Mouse (Mus musculus): ENCODE results near the gene Kifap3. TPM values are rescaled to one million over a fixed set of nuclear protein-coding genes. Genes with fewer than 3 reads are reported as not detected.
"Not testable (repeated sequence)": the region's sequence is repeated elsewhere in the genome, so short reads cannot be mapped to it uniquely, and the experiment has no call there.

Gene Kifap3
- polyA plus RNA-seq, 1 experiment from 2014 or later, result 38.6 TPM

DNA sequence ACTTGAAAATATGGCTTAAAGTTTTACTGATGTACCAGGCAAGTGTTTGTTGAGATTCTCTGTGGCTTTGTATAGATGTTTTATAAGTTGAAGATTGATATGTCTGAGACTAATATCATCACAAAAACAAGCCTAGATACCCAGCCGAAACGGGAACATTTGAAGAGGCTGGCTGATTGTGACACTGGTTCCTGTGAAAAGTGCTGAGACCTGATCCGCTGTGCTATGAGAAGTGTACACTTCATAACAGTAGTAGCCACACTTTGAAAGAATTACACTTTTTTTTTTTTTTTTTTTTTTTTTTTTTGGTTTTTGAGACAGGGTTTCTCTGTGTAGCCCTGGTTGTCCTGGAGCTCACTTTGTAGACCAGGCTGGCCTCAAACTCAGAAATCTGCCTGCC is 59.1 kb downstream of the Kifap3 start:
- WGBS, result 79% methylated on average over 3 of the region's 3 CpGs
- ATAC-seq (ENCODE audit: insufficient number of reproducible peaks, low FRiP score, low TSS enrichment, low read depth); H3K27ac ChIP-seq (replicated peaks); H3K4me3 ChIP-seq (replicated peaks); H3K4me1 ChIP-seq; H3K27me3 ChIP-seq; H3K9me3 ChIP-seq (replicated peaks); H3K36me3 ChIP-seq; H3K4me2 ChIP-seq (replicated peaks); H3K9ac ChIP-seq: not testable (repeated sequence)

DNA sequence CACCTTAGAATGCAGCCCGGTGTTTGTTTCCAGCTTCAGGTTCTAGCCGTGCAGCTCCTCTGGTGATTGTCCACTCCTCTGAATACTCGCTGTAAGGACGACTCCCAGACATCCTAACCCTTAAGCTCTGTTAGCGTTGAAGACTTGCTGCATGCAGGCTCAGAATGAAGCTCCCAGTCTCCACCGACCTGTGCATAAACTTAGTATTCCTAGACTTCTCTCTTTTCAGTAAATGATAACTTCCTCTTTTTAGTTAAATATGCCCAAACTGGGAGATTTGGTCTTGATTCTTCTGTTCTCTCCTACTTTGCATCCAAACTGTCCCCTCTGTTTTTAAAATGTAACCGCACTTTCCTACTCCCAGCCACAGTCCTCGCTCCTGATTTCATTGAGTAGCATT is 61.2 kb downstream of the Kifap3 start:
- Histone ChIP-seq H3K4me1 (no peaks in the 10 kb centered on the region), H3K4me2 (replicated peaks) (no peak overlapping the region), H3K27ac (replicated peaks) (no peak overlapping the region), H3K4me3 (replicated peaks) (no peak overlapping the region), H3K36me3 (no peaks in the 10 kb centered on the region), H3K9ac (no peak overlapping the region), H3K27me3 (no peaks in the 10 kb centered on the region), H3K9me3 (replicated peaks) (no peaks in the 10 kb centered on the region)
- WGBS, result 92% methylated on average over 8 of the region's 8 CpGs
- no peak for ATAC-seq (ENCODE audit: insufficient number of reproducible peaks, low FRiP score, low TSS enrichment, low read depth)

DNA sequence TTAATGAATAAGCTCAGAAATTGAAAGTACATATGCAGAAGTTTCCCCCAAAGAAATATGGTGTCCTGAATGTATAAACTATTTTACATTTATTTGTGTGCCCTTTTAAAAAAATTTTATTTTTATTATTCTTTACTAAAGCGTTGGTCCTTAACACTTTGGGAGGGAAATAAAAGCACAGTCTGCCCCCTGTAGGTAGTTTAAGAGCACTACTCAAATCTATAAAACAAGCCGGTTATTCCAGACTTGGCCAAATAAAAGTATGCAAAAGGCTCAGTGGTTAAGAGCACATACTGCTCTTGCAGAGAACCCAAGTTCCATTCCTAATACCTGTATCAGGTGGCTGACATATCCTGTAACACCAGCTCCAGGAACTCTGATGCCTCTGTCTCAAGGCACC is 62.9 kb downstream of the Kifap3 start:
- Histone ChIP-seq H3K4me1 (no peaks in the 10 kb centered on the region), H3K9ac (no peak overlapping the region), H3K27ac (replicated peaks) (no peak overlapping the region), H3K36me3 (no peaks in the 10 kb centered on the region), H3K4me3 (replicated peaks) (no peak overlapping the region), H3K27me3 (no peaks in the 10 kb centered on the region), H3K4me2 (replicated peaks) (no peak overlapping the region), H3K9me3 (replicated peaks) (no peaks in the 10 kb centered on the region)
- WGBS, result 58% methylated on average over 2 of the region's 2 CpGs
- no peak for ATAC-seq (ENCODE audit: insufficient number of reproducible peaks, low FRiP score, low TSS enrichment, low read depth)

DNA sequence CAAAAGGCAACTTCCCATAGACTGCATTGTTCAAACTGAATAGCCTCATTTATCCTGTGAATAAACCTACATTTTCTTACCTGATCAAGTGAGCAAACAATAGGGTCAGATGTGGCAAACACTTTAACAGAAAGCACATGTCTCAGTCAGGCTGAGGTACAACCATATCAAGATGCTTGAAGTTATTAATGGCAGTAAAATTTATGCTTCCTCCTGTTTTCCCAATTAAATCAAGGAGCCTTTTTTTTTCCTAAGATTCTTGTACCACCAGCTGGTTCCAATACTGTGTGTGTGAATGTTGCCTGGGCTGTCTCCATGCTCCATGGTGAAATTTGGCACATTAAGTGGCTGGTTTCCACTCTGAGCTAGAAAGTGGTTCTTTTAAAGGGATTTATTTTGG is 64.5 kb downstream of the Kifap3 start:
- ATAC-seq (ENCODE audit: insufficient number of reproducible peaks, low FRiP score, low TSS enrichment, low read depth), result no peak
- H3K27ac ChIP-seq (replicated peaks), result no peak overlapping the region
- H3K36me3 ChIP-seq, result no peaks in the 10 kb centered on the region
- H3K4me1 ChIP-seq, result no peaks in the 10 kb centered on the region
- no peak overlapping the region for H3K4me3 ChIP-seq (replicated peaks)
- H3K4me2 ChIP-seq (replicated peaks), result no peak overlapping the region
- H3K27me3 ChIP-seq, result no peaks in the 10 kb centered on the region
- no peak overlapping the region for H3K9ac ChIP-seq
- no peaks in the 10 kb centered on the region for H3K9me3 ChIP-seq (replicated peaks)

DNA sequence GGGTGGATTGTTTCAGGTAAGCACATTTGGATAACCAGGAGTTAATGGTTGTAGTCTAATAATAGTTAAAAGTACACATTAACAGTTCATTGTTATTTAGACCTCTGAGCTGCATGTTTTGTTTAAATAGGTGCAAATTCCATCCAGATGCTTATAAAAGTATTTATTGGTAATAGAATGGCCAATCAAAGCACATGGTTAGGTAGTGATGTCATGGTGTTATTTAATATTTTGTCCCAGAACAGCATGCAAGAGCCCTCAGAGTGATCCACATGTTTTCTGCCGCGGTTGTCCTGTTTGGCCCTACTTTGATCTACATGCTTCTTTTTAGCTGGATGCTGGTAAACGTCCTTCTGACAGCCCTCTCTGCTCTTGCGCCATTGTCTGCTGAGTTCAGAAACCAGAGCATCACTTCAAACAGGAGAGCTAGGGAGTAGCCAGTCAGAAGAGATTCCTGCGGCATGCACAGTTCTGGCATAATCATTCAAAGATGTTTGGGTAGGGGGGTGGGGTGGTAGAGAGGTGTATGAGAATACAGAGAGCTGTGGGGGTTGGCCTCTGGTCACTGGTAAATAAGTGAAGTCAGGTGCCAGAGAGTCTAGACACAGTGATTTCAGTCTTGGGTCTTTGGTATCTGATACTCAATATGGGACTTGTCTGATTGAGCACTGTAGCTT is 73.6 kb downstream of the Kifap3 start:
- Histone ChIP-seq H3K4me3 (replicated peaks) (no peak overlapping the region), H3K36me3 (peaks cover 8% of the 10 kb centered on the region), H3K27ac (replicated peaks) (no peak overlapping the region), H3K9ac (no peak overlapping the region), H3K4me2 (replicated peaks) (no peak overlapping the region), H3K27me3 (no peaks in the 10 kb centered on the region), H3K4me1 (0 out of 2 replicates have a peak, but pooled peaks cover 2% of the 10 kb centered on the region), H3K9me3 (replicated peaks) (no peaks in the 10 kb centered on the region)
- WGBS, result 17% methylated on average over 5 of the region's 5 CpGs
- no peak for ATAC-seq (ENCODE audit: insufficient number of reproducible peaks, low FRiP score, low TSS enrichment, low read depth)

DNA sequence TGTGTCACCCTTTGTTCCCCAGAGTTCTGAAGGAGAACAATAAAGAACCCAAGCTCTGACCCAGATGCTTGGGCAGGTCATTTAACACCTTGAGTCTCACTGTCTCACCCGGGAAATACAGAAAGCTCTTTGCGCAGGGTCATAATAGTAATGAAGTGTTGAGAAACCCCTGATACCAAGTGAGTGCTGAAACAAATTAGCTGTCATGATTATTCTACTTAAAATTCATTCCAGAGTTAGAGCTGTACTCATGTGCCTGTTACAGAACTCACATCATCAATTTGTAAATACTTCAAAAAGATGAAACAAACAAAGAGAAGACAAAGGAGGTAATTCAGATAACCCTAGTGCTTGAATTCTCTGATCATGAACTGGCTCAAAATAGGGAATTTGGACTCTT is 79.0 kb downstream of the Kifap3 start:
- no peak for ATAC-seq (ENCODE audit: insufficient number of reproducible peaks, low FRiP score, low TSS enrichment, low read depth)
- WGBS, result 78% methylated on average over 2 of the region's 2 CpGs

DNA sequence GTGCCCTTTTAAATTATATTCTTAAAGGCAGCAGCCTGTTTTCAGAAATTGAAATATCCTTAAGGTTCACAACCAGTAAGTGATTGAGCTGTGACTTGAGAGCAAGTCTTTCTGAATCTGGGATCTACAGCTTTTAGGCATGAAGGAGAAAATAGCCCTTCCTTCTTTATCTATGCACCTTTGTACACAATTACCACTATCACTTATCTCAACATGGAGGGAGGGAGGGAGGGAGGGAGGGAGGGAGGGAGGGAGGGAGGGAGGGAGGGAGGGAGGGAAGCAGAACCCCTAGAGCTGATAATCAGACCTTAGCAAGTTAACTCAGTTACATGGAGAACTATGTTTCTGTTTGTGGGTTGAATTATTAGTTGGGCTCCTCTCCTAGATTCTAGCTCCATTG is 82.2 kb downstream of the Kifap3 start:
- Histone ChIP-seq H3K36me3 (peaks cover 24% of the 10 kb centered on the region), H3K4me2 (replicated peaks) (no peak overlapping the region), H3K27me3 (no peaks in the 10 kb centered on the region), H3K27ac (replicated peaks) (no peak overlapping the region), H3K9ac (no peak overlapping the region), H3K9me3 (replicated peaks) (no peaks in the 10 kb centered on the region), H3K4me1 (no peaks in the 10 kb centered on the region), H3K4me3 (replicated peaks) (no peak overlapping the region)
- no peak for ATAC-seq (ENCODE audit: insufficient number of reproducible peaks, low FRiP score, low TSS enrichment, low read depth)

More for the DNA sequence above, 79.0 kb downstream of the Kifap3 start:
- Histone ChIP-seq H3K4me2 (replicated peaks) (no peak overlapping the region), H3K27ac (replicated peaks) (no peak overlapping the region), H3K27me3 (no peaks in the 10 kb centered on the region), H3K4me1 (no peaks in the 10 kb centered on the region), H3K9me3 (replicated peaks) (no peaks in the 10 kb centered on the region), H3K9ac (no peak overlapping the region), H3K4me3 (replicated peaks) (no peak overlapping the region), H3K36me3 (peaks cover 10% of the 10 kb centered on the region; the same call in 1 of the 2 replicates)

DNA sequence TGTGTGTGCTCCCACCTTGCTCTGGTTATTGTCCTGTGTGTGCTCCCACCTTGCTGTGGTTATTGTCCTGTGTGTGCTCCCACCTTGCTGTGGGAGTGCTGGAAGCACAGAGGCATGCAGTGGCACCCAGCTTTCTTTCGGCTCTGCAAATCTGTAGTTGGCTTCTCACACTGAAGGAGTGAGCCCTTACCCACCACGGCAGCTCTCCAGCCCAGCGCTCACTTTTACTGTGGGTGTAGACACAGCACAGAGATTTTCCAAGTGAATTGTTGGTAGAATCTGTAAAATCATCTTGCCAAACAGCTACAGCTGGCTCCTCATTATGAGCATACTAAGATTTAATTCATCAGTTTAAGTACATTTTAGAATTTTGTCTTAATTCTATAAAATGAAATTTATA is 93.8 kb downstream of the Kifap3 start:
- Histone ChIP-seq H3K9ac (no peak overlapping the region), H3K4me3 (replicated peaks) (no peak overlapping the region), H3K9me3 (replicated peaks) (no peaks in the 10 kb centered on the region), H3K36me3 (0 out of 2 replicates have a peak, but pooled peaks cover 3% of the 10 kb centered on the region), H3K27ac (replicated peaks) (no peak overlapping the region), H3K27me3 (no peaks in the 10 kb centered on the region), H3K4me2 (replicated peaks) (no peak overlapping the region), H3K4me1 (no peaks in the 10 kb centered on the region)
- whole genome bisulfite sequencing, result 67% methylated on average over 3 of the region's 3 CpGs
- ATAC-seq (ENCODE audit: insufficient number of reproducible peaks, low FRiP score, low TSS enrichment, low read depth), result no peak

DNA sequence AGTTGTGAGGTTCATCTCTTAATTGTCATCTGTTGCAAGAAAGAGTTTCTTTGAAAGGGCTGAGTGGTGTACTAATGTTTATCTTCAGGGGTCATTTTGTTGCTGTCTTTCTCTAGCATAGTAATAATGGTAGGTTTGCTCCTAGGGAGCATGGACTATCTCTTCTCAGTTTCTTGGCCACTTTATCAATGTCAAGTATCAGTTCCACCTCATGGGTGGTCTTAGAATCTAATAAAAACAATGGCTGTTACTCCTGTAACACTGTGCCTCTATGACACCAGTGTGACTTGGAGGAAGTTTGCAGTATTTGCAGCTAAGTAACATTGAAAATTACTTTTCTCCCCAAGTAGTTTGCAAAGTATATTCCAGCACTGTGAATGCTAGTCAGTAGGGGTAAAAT is 110.2 kb downstream of the Kifap3 start:
- Histone ChIP-seq H3K9ac (no peak overlapping the region), H3K27me3 (no peaks in the 10 kb centered on the region), H3K4me1 (peaks cover 3% of the 10 kb centered on the region; the same call in 1 of the 2 replicates), H3K4me3 (replicated peaks) (no peak overlapping the region), H3K27ac (replicated peaks) (no peak overlapping the region), H3K9me3 (replicated peaks) (no peaks in the 10 kb centered on the region), H3K4me2 (replicated peaks) (no peak overlapping the region), H3K36me3 (no peaks in the 10 kb centered on the region)
- no peak for ATAC-seq (ENCODE audit: insufficient number of reproducible peaks, low FRiP score, low TSS enrichment, low read depth)

DNA sequence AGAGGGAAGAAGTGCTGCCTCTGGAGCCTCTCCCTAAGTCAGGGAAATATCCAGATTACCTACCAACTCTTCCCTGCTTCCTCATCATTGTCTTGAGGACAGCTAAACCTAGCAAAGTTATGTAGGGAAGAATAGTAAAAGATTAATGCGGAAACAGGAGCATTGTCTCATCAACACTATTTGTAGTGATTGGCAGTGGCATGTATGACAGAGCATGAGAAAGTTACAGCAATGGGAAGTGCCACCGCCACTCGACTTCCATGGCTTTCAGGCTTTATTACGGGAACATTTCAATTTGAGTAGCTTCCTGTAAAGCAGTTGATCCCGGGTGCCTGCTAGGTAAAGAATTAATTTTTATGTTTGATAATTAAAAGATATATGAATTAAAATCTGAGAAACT is 113.9 kb downstream of the Kifap3 start:
- Histone ChIP-seq H3K27me3 (no peaks in the 10 kb centered on the region), H3K9ac (no peak overlapping the region), H3K9me3 (replicated peaks) (no peaks in the 10 kb centered on the region), H3K4me1 (peaks cover 10% of the 10 kb centered on the region; the same call in 1 of the 2 replicates), H3K4me2 (replicated peaks) (no peak overlapping the region), H3K36me3 (no peaks in the 10 kb centered on the region), H3K4me3 (replicated peaks) (no peak overlapping the region), H3K27ac (replicated peaks) (0 out of 2 replicates have a peak overlapping the region, but pooled peaks have one; percentile 28)
- WGBS, result 64% methylated on average over 5 of the region's 5 CpGs
- no peak for ATAC-seq (ENCODE audit: insufficient number of reproducible peaks, low FRiP score, low TSS enrichment, low read depth)

DNA sequence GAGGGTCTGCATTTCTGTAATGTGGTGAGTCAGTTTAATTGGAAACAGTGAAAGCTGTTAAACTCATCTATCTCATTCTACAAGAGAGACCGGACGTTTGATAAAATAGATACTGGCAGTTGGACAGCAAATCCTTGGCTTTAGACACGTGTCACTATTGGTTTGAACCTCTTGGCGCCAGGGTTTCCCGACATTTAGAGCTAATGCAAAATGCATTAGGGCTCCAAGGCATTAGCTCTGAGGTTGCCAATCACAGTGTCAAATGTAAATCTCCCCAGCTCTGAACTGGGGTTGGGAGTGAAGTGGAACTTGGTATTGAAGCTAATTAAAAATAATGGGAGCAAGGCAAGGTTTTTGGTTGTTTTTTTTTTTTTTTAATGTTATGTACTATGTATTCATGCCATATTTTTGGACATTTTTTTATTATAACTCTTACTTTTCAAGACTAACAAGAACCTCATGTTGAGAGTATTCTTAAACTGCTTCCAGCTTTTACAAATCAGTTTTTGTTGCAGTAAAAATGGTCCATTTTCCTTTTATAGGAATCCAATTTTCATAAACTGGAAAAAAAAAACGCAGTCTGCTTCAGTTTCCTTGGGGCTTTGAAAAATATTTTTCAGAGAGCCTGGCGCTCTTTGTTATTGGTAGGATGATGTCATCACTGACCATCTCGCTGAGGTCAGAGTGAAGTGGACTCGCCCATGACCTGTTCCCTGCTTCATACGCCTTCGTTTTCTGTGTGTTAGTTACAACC is 114.6 kb downstream of the Kifap3 start:
- 36% methylated on average over 11 of the region's 11 CpGs for WGBS

More for the DNA sequence above, 114.6 kb downstream of the Kifap3 start:
- Histone ChIP-seq H3K4me2 (replicated peaks) (no peak overlapping the region), H3K4me1 (peaks cover 13% of the 10 kb centered on the region; the same call in 1 of the 2 replicates), H3K4me3 (replicated peaks) (no peak overlapping the region), H3K9ac (no peak overlapping the region), H3K36me3 (no peaks in the 10 kb centered on the region), H3K27me3 (no peaks in the 10 kb centered on the region), H3K27ac (replicated peaks) (0 out of 2 replicates have a peak overlapping the region, but pooled peaks have one; percentile 60), H3K9me3 (replicated peaks) (no peaks in the 10 kb centered on the region)
- no peak for ATAC-seq (ENCODE audit: insufficient number of reproducible peaks, low FRiP score, low TSS enrichment, low read depth)
